Mouse (Mus musculus) megakaryocyte, embryonic 14.5 days (primary cell): ENCODE data around the gene Tpp1. TPM values are rescaled to one million over a fixed set of nuclear protein-coding genes. Genes with fewer than 3 reads are reported as not detected.
"Not testable (repeated sequence)": the region's sequence is repeated elsewhere in the genome, so short reads cannot be mapped to it uniquely, and the experiment has no call there.

Source experiments
- H3K27me3 ChIP-seq: replicated peaks from 2 replicates; pipeline ENCODE3; 2012; ENCODE audit warnings: inconsistent platforms
- H3K36me3 ChIP-seq: replicated peaks from 2 replicates; pipeline ENCODE3; 2012; ENCODE audit warnings: low read length, inconsistent platforms, mixed read lengths
- H3K4me1 ChIP-seq: 2 replicates; pipeline ENCODE4 v1.6.1; 2012; ENCODE audit warnings: inconsistent platforms
- H3K4me3 ChIP-seq: replicated peaks from 2 replicates; pipeline ENCODE3; 2012; ENCODE audit warnings: moderate library complexity, mild to moderate bottlenecking, inconsistent platforms
- H3K9me3 ChIP-seq: 2 replicates; pipeline ENCODE4 v1.6.1; 2012; ENCODE audit warnings: inconsistent platforms
- FLI1 ChIP-seq: IDR thresholded peaks from 2 replicates; pipeline ENCODE4 v1.6.1; 2012; ENCODE audit warnings: low read length, inconsistent platforms, mixed read lengths
- GATA1 ChIP-seq: IDR thresholded peaks from 3 replicates; pipeline ENCODE4 v1.6.1; 2012; ENCODE audit warnings: mixed read lengths, low read length, inconsistent platforms, borderline replicate concordance
- polyA plus RNA-seq: library from polyadenylated mRNA; stranded (reverse); fragments of >175 nt; gene quantifications from 2 replicates; pipeline ENCODE4 v1.2.3, GENCODE M21; 2012; ENCODE audit warnings: low replicate concordance; ENCODE audit not compliant: insufficient read depth

Gene Tpp1
- polyA plus RNA-seq, 1 experiment: 37.7 TPM

DNA sequence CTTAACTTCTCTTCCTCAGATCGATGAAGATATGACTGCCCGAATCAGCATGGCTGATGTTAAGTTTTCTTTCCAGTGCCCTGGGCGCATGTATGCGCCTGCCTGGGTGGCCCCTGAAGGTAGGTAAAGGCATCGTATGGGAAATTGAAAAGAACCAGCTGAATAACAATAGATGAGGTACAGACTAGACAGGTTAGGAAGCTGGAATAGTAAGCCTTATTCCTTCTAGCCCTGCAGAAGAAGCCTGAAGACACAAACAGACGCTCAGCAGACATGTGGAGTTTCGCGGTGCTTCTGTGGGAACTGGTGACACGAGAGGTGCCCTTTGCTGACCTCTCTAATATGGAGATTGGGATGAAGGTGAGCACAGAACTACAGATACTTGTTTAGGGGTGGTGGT, 10.1 kb downstream of the Tpp1 start:
- TF ChIP-seq FLI1 (no peak), GATA1 (no peak)
- Histone ChIP-seq H3K36me3 (peaks cover 70% of the 10 kb centered on the region), H3K4me1 (peaks cover 59% of the 10 kb centered on the region)

DNA sequence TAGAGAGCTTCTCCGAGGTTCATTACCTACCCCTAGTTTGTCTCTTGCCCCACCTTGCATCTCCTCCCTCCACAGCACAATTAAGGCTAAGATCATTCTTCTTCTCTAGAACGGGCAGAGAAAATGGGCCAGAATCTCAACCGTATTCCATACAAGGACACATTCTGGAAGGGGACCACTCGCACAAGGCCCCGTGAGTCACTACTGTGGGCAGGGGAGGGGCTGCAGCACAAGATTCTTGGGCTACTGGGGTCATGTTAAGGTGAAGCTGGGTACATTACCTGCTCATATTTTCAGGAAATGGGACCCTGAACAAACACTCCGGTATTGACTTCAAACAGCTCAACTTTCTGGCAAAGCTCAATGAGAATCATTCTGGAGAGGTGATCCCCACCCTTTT, 11.2 kb downstream of the Tpp1 start:
- Histone ChIP-seq H3K36me3 (peaks cover 59% of the 10 kb centered on the region), H3K9me3 (no peaks in the 10 kb centered on the region), H3K4me1 (peaks cover 59% of the 10 kb centered on the region), H3K4me3 (no peak overlapping the region), H3K27me3 (no peaks in the 10 kb centered on the region)
- TF ChIP-seq GATA1: no peak
- no peak for TF ChIP-seq FLI1

More for the DNA sequence above, 10.1 kb downstream of the Tpp1 start:
- Histone ChIP-seq H3K4me3 (no peak overlapping the region), H3K9me3 (no peaks in the 10 kb centered on the region), H3K27me3 (no peaks in the 10 kb centered on the region)

DNA sequence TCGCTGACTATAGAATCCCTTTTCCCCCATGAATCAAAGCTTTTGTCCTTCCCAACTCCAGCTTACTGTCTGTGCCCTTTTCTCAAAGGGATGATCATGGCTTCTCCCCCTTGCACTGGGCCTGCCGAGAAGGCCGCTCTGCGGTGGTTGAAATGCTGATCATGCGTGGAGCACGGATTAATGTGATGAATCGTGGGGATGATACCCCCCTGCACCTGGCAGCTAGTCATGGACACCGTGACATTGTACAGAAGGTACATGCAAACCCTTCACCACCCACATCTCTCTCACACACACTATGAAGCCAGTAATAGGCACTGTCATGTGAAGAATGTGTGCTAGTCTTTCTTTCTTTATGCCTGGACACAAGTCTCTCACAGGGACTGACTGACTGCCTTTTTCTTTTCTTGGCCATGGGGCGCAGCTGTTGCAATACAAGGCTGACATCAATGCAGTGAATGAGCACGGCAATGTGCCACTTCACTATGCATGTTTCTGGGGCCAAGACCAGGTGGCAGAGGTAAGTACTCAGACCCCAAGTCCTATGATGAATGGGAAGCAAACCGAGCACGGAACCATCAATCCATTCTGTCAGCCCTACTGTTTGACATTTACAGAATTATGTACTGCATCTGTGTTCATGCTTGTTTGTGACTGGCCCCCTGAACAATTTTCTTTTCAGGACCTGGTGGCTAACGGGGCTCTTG, 11.8 kb downstream of the Tpp1 start:
- Histone ChIP-seq H3K4me3 (peak overlapping the region; percentile 91), H3K4me1 (peaks cover 64% of the 10 kb centered on the region), H3K36me3 (peaks cover 55% of the 10 kb centered on the region), H3K27me3 (no peaks in the 10 kb centered on the region), H3K9me3 (no peaks in the 10 kb centered on the region)
- TF ChIP-seq GATA1 (no peak), FLI1 (no peak)

DNA sequence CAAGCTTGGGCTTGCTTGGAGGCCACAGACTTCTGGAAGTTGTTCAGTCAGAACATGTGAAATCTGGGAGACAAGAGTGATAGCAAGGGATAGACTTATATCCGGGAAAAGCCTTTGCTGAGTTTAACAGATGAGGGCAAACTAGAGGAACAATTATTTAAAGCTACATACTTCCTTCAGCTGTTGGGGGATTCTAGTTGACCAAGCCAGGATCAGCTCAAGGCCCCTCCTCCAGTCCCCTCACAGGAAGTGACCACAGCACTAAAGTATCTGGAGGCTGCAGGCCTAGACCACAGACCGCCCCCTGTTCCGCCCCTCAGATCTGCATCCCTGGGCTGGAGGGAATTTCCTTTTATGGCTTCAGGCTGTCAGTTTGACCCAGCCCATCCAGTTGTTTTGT, 13.1 kb downstream of the Tpp1 start:
- peak overlapping the region; percentile 91 for H3K4me3 ChIP-seq
- peaks cover 64% of the 10 kb centered on the region for H3K36me3 ChIP-seq
- H3K27me3 ChIP-seq: no peaks in the 10 kb centered on the region
- H3K4me1 ChIP-seq: peaks cover 69% of the 10 kb centered on the region
- peak; percentile 83 for TF ChIP-seq FLI1
- 0 out of 3 replicates have a peak, but pooled peaks have one; percentile 45 for TF ChIP-seq GATA1
- H3K9me3 ChIP-seq: no peaks in the 10 kb centered on the region

DNA sequence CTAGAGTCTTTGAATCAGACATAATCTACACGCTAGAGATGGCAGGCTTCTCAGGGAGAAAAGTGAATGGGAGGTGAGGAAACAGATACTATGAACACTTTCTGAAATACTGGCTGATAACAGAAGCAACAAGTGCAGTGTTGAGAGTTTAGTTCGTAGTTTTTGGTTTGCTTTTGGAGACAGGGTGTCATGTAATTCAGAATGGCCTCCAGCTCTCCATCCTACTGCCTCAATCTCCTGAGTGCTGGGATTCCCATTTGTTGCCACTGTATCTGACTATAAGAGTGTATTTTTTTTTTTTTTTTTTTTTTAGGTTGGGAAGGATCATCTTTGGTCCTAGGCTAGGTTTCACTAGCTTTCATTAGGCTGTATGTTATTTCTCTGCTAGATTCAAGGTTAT, 13.7 kb downstream of the Tpp1 start:
- Histone ChIP-seq H3K9me3 (no peaks in the 10 kb centered on the region), H3K27me3 (no peaks in the 10 kb centered on the region), H3K4me3 (peak overlapping the region; percentile 91), H3K36me3 (peaks cover 68% of the 10 kb centered on the region), H3K4me1 (peaks cover 70% of the 10 kb centered on the region)
- TF ChIP-seq FLI1: no peak
- no peak for TF ChIP-seq GATA1

DNA sequence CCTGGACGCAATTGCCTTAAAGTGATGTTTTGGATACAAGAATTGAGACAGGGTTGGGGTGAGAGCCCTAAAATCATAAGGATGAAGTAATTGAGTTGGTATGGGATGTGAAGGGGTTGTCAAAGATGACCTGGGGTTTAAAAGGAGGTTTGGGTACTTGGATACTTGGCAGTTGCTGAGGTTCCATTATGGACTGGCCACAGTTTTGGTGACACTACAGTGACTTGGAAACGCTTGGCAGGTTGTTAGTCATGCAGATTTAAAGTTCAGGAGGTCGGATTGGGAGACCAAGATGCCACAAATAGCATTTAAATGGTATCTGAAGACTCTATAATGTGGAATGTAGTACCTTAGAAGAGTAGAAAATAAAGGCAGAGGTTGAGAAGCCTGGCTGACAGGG, 14.4 kb downstream of the Tpp1 start:
- TF ChIP-seq FLI1 (no peak), GATA1 (no peak)
- Histone ChIP-seq H3K36me3 (peaks cover 70% of the 10 kb centered on the region), H3K27me3 (no peaks in the 10 kb centered on the region), H3K9me3 (no peaks in the 10 kb centered on the region), H3K4me1 (peaks cover 68% of the 10 kb centered on the region), H3K4me3 (peak overlapping the region; percentile 91)

DNA sequence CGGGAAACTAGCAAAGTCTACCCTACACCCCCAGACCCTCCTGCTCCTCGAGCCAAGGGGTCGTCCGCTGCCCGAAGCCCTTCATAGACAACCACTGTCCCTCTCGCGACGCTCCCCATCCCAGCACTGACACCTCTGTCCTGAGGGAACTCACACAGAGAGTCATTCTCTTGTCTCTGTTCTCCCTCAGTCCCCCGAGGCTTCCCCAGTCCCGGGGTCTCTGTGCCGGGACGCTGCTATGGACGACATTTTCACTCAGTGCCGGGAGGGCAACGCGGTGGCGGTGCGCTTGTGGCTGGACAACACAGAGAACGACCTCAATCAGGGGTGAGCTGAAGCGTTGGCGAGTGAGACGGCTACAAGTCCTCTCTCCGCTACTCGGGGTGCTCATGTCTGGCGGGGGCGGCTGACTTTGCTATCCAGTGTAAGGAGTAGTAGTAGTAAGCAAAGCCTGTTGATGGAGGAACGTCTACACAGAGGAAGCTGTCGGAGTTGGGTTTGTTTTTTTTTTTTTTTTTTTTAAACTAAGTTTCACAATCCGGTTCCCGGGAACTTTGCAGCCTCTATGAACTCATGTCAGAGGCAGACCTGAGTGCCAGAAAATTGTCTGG, 15.0 kb downstream of the Tpp1 start, which contains the start of gene Rrp8:
Gene Rrp8, minus strand, starts transcription at position 475 of the 611 bp plus-strand sequence.
- no peaks in the 10 kb centered on the region for H3K27me3 ChIP-seq

DNA sequence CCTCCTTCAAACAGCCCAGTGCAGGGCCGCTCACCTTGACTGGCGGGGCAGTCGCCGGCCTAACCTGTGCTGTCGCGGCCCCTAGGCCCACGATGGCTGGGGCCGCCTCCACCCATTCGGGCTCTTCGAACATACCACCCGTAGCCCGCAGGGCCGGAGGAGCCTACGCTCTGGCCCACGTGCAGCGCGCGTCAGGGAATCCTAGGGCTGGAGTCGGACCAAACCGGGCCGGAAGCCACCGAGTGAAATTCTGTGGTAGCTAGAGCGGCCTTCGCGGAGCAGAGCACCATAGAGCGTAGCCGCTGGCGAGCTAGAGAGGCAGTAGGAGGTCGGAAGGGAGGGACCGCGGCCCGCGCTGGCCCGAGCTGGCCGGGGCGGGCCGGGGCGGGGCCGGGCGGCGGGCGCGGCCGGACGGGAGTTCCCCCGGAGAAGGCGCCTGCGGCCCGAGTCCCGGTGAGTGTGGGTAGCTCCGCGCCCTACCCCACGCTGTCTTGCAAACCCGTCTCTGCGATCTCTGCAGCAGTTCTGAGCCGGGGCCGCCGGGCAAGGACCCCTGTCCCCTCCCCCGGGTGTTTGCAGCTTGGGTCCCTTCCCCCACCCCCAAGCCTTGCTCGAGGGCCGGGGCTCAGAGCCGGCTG, 15.7 kb downstream of the Tpp1 start, which contains the start of gene Ilk:
Gene Ilk, plus strand, starts transcription at position 329 of the 638 bp plus-strand sequence.
- Histone ChIP-seq H3K4me1 (peaks cover 66% of the 10 kb centered on the region), H3K36me3 (peaks cover 70% of the 10 kb centered on the region), H3K4me3 (peak within 1 kb of the TSS; percentile 91), H3K27me3 (no peaks in the 10 kb centered on the region), H3K9me3 (no peaks in the 10 kb centered on the region)
- TF ChIP-seq FLI1 (no peak), GATA1 (no peak)

More for the DNA sequence above, 15.0 kb downstream of the Tpp1 start, which contains the start of gene Rrp8:
- no peaks in the 10 kb centered on the region for H3K9me3 ChIP-seq
- H3K4me3 ChIP-seq: peak within 1 kb of the TSS; percentile 91
- no peak for TF ChIP-seq FLI1
- peaks cover 66% of the 10 kb centered on the region for H3K4me1 ChIP-seq
- peaks cover 70% of the 10 kb centered on the region for H3K36me3 ChIP-seq

DNA sequence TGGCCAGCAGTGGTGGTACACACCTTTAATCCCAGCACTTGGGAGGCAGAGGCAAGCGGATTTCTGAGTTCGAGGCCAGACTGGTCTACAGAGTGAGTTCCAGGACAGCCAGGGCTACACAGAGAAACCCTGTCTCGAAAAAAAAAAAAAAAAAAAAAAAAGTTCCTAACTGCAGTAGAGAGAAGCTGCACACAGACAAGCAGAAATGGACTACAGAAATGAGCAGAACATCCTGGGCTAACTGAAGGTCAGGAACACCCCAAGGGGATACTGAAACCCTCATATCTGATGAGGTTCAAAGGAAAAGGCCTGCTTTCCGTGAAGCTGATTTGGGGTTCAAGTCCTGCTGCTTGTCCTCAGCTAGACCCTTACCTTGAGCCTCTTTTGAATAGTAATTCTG, 16.6 kb downstream of the Tpp1 start:
- H3K9me3 ChIP-seq, H3K27me3 ChIP-seq: not testable (repeated sequence)
- peaks cover 70% of the 10 kb centered on the region for H3K36me3 ChIP-seq
- H3K4me1 ChIP-seq: peaks cover 66% of the 10 kb centered on the region
- peak overlapping the region; percentile 91 for H3K4me3 ChIP-seq

DNA sequence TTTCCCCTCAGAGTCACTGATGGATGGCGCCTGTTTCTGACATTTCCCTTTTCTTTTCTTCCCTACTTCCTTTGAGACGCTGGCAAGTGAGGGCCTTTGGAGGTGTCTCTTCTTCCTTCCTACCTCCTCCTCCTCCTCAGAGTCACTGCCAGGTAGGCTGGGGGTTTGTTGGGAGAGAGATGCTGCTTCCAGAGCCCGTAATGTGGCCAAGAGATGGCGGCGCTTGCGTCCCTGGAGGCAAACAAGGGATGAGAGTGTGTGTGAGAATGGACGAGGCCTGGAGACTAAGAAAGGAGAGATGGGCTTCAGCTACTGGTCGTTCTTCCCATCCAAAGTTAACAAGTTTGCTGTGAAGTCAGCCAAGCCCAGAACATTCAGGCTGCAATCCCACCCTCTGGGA, 17.2 kb downstream of the Tpp1 start:
- H3K4me1 ChIP-seq: peaks cover 66% of the 10 kb centered on the region
- no peaks in the 10 kb centered on the region for H3K9me3 ChIP-seq
- H3K4me3 ChIP-seq: peak overlapping the region; percentile 42
- peaks cover 70% of the 10 kb centered on the region for H3K36me3 ChIP-seq
- H3K27me3 ChIP-seq: no peaks in the 10 kb centered on the region
- TF ChIP-seq FLI1 (no peak), GATA1 (no peak)
